Mouse (Mus musculus): Measurements from ENCODE around the gene Olfr1271.
"Not testable (repeated sequence)": the region's sequence is repeated elsewhere in the genome, so short reads cannot be mapped to it uniquely, and the experiment has no call there.

GRCm38 (mm10) chr2:90224393-90224792 is 46.4 kb downstream of the Olfr1271 start, which contains the start of gene Olfr1506:
- not testable (repeated sequence) for TF ChIP-seq POLR2A (IDR thresholded peaks at IDR 0.05; ENCODE audit: insufficient read depth, low read depth, low read length); CTCF (IDR thresholded peaks at IDR 0.05); EP300 (IDR thresholded peaks at IDR 0.05; ENCODE audit: insufficient read depth, low read depth, low read length)

All from heart, adult 2 months (tissue).